15 mouse cellular contexts compared by ENCODE assay signal in the genomic region with DNA sequence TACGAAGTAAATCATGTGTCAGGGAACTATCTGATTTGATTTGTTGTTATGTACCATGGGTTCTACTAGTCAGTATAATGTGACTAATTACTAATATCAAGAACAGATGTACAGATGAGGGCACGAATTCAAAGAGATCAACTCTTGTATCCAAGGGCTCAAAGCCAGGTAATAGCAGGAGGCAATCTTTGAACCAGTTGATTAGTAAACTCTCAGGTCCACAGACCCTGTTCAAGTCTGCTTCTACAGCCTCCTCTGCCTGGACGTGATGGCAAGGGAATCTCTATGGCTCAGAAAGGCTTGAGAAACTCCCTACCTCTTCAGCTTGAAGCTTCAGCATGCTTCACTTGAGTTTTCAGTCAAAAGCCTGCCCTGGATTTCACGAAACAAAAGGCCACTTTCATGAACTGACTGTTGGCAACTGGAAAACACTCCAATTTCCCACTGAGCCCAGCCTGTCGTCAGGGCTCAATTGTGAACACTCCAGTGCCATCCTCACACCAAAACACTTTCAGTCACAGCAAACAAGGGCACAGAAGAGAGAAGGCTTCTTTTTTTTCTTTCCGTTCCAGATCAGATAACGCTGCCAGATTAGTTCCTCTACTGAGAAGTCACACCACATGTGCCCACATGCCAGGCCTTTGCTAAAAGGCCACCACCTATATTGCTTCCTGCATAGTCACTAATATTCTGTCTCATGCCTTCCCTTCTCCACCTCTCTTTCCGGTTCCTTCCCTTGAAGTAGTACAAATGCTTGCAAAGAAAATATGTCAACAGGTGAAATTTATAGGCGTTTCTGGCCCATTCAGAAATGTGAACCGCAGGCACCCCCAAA.
DNase-seq lines count a peak whose midpoint lies in the region; ATAC-seq and TF ChIP-seq lines count a peak whose summit lies in the region.
"Had no signal": no experiment of that assay in that cellular context is flagged by ENCODE, and none has a peak within 500 bp of the region (broad histone marks: within the 10 kb centered on the region; RNA-seq: fewer than 3 reads in every experiment).

No protein-coding gene starts in this region.

- no peaks in the 10 kb centered on the region for H3K27me3 ChIP-seq in intestine, embryonic 16.5 days (replicated peaks; ENCODE audit: control insufficient read depth, insufficient read depth, low read length)
- H3K27me3 ChIP-seq: limb, embryonic 15.5 days had no signal

- DNase-seq in cerebellum, postnatal 10 days, result peak; percentile 49 to 59
- DNase-seq in cerebellum, postnatal 36 days, result no peak
- no peak for DNase-seq in layer of hippocampus, adult 2 months (ENCODE audit: low spot score in 2 of 2)
- no peak for DNase-seq in layer of hippocampus, postnatal 25 days (ENCODE audit: extremely low spot score in 1 of 2, low spot score in 1 of 2)
- peak; percentile 49 for DNase-seq in brain, adult 2 months (ENCODE audit: low read depth, low spot score)
- DNase-seq in naive thymus-derived CD4-positive, alpha-beta T cell, adult 2 months (ENCODE audit: low read depth), result peak; percentile 49
- no peak for DNase-seq in ovary, postnatal 14 days (ENCODE audit: low spot score)
- DNase-seq: adrenal gland, postnatal 25 days; gastrocnemius, postnatal 36 days; lung, embryonic 14.5 days; thymus, postnatal 36 days had no signal

- no peaks in the 10 kb centered on the region for H3K4me1 ChIP-seq in intestine, embryonic 16.5 days (ENCODE audit: control insufficient read depth, insufficient read depth, low read length)
- H3K4me1 ChIP-seq: limb, embryonic 15.5 days had no signal

- peak overlapping the region; percentile 36 for H3K27ac ChIP-seq in layer of hippocampus, adult 2 months
- no peak overlapping the region for H3K27ac ChIP-seq in intestine, embryonic 16.5 days (ENCODE audit: low read length)
- H3K27ac ChIP-seq: kidney, postnatal 0 days; limb, embryonic 15.5 days had no signal

- H3K4me3 ChIP-seq in layer of hippocampus, adult 2 months, result no peak overlapping the region
- H3K4me3 ChIP-seq in intestine, embryonic 16.5 days (ENCODE audit: low read length), result no peak overlapping the region
- H3K4me3 ChIP-seq: limb, embryonic 15.5 days; megakaryocyte, embryonic 14.5 days had no signal

- no peaks in the 10 kb centered on the region for H3K9me3 ChIP-seq in intestine, embryonic 16.5 days (ENCODE audit: control insufficient read depth, low read length)
- H3K9me3 ChIP-seq: limb, embryonic 15.5 days; megakaryocyte, embryonic 14.5 days had no signal

- H3K36me3 ChIP-seq in intestine, embryonic 16.5 days (ENCODE audit: control insufficient read depth, insufficient read depth, low read length), result no peaks in the 10 kb centered on the region
- H3K36me3 ChIP-seq: limb, embryonic 15.5 days had no signal

- H3K4me2 ChIP-seq in intestine, embryonic 16.5 days (ENCODE audit: low read depth, low read length), result no peak overlapping the region
- H3K4me2 ChIP-seq: limb, embryonic 15.5 days; lung, embryonic 14.5 days had no signal

- TF ChIP-seq CTCF in layer of hippocampus, adult 2 months (conservative IDR thresholded peaks at IDR 0.05), result no peak

- WGBS in intestine, embryonic 16.5 days, result 71% methylated on average over 10 of the region's 10 CpGs

- ATAC-seq in intestine, embryonic 16.5 days, result no peak

- H3K9ac ChIP-seq in intestine, embryonic 16.5 days (ENCODE audit: low read depth, low read length), result no peak overlapping the region
- H3K9ac ChIP-seq: limb, embryonic 15.5 days; lung, embryonic 14.5 days had no signal

Comparison
In these comparisons a context has a peak if more than half of its experiments do, and no peak if none do; other contexts are left out.
1. DNase-seq: peak in cerebellum, postnatal 10 days (2 of 2), brain, adult 2 months (single experiment) and naive thymus-derived CD4-positive, alpha-beta T cell, adult 2 months (single experiment); none in cerebellum, postnatal 36 days (0 of 2), layer of hippocampus, adult 2 months (0 of 2), layer of hippocampus, postnatal 25 days (0 of 2) and ovary, postnatal 14 days (single experiment).